Mouse (Mus musculus): Measurements from ENCODE around the gene Rabgap1l.

DNA sequence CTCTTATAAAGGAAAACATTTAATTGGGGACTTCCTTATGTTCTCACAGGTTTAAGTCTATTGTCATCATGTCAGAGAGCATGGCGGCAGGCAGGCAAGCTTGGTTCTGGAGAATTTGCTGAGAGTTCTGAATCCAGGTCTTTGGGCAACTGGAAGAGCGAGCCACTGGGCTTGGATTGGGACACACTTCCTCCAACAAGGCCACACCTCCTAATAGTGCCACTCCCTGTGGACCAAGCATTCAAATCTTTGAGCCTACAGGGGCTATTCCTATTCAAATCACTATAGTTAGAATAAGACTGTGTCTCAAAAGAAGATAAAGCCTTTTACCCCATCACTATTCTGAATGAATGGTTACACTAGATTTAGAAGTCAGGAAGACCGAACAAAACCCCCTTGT lies 575.1 kb downstream of the Rabgap1l start:
- no peak for TF ChIP-seq CTCF (IDR thresholded peaks at IDR 0.05)
- TF ChIP-seq EP300 (IDR thresholded peaks at IDR 0.05): no peak
